Mouse (Mus musculus) lung, embryonic 15.5 days (tissue): ENCODE measurements around the gene Cyp4a32. TPM values are rescaled to one million over a fixed set of nuclear protein-coding genes. Genes with fewer than 3 reads are reported as not detected.
A peak's percentile ranks its signal among the peaks of the same experiment; 100 is the strongest.
"Not testable (repeated sequence)": the region's sequence is repeated elsewhere in the genome, so short reads cannot be mapped to it uniquely, and the experiment has no call there.

Experiments
- ATAC-seq: fragments of 200-750 bp; cut with Nextera tagmentation; 2 replicates; pipeline ENCODE4 v1.8.0; 2017; ENCODE audit warnings: moderate number of reproducible peaks, borderline replicate concordance; ENCODE audit not compliant: low FRiP score, low TSS enrichment; ENCODE audit errors: extremely low read depth
- H3K27ac ChIP-seq: fragments of 300-500 bp; sonication (generic); 2 replicates; pipeline ENCODE4 v1.5.1; 2015; ENCODE audit warnings: moderate library complexity, mild to moderate bottlenecking, inconsistent platforms
- H3K27me3 ChIP-seq: fragments of 300-500 bp; sonication (generic); 2 replicates; pipeline ENCODE4 v1.6.1; 2015; ENCODE audit warnings: inconsistent platforms
- H3K36me3 ChIP-seq: fragments of 300-500 bp; sonication (generic); 2 replicates; pipeline ENCODE4 v1.6.1; 2015; ENCODE audit warnings: inconsistent platforms
- H3K4me1 ChIP-seq: fragments of 300-500 bp; sonication (generic); 2 replicates; pipeline ENCODE4 v1.6.1; 2015; ENCODE audit warnings: inconsistent platforms
- H3K4me2 ChIP-seq: fragments of 300-500 bp; sonication (generic); 2 replicates; pipeline ENCODE4 v1.6.1; 2015; ENCODE audit warnings: inconsistent platforms, mild to moderate bottlenecking, moderate library complexity
- H3K4me3 ChIP-seq: fragments of 300-500 bp; sonication (generic); 2 replicates; pipeline ENCODE4 v1.5.1; 2015; ENCODE audit warnings: mild to moderate bottlenecking, inconsistent platforms
- H3K9ac ChIP-seq: fragments of 300-500 bp; sonication (generic); 2 replicates; pipeline ENCODE4 v1.6.1; 2015; ENCODE audit warnings: inconsistent platforms
- H3K9me3 ChIP-seq: fragments of 300-500 bp; sonication (generic); 2 replicates; pipeline ENCODE4 v1.6.1; 2016; ENCODE audit warnings: inconsistent platforms
- WGBS: fragments of 180-500 bp; shearing (Covaris S2); methylation state at CpG from one replicate; pipeline ENCODE4 v1.1.7; 2015; 5-methylcytosine and 5-hydroxymethylcytosine counted together
- polyA plus RNA-seq: library from polyadenylated mRNA; unstranded; fragments of >200 nt; fragmentation: Nextera tagmentation; extraction: Ambion mirVana; gene quantifications from 2 replicates; pipeline ENCODE4 v1.2.1, GENCODE M21; 2015

Cyp4a32 gene
- polyA plus RNA-seq, 1 experiment from 2014 or later, result not detected

DNA sequence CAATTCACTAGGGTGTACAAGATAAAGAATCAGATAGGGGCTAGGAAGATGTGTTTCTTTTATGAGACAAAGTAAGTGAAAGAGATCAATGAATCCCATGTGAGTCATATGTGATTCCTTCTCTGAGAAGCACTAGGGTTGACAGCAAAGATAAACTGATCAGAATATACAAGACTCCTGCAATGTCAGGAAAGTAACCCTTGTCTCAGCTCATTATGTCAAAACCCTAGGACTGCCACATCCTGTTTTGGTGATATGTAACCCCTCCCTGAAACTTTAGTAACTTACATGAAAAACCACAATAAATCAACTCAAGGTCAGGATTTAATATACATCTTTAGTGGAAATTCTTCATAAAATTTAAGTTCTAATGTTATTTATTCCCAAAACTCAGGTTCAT, 13.2 kb downstream of the Cyp4a32 start:
- H3K4me1 ChIP-seq, result no peaks in the 10 kb centered on the region
- no peak for ATAC-seq
- H3K9me3 ChIP-seq, result no peaks in the 10 kb centered on the region
- H3K9ac ChIP-seq, result no peak overlapping the region
- H3K4me3 ChIP-seq, result no peak overlapping the region
- H3K4me2 ChIP-seq, result no peak overlapping the region
- H3K36me3 ChIP-seq, result no peaks in the 10 kb centered on the region
- no peak overlapping the region for H3K27ac ChIP-seq
- H3K27me3 ChIP-seq, result no peaks in the 10 kb centered on the region

- H3K4me1 ChIP-seq, H3K27me3 ChIP-seq, H3K4me2 ChIP-seq, H3K9ac ChIP-seq, ATAC-seq, H3K36me3 ChIP-seq, H3K4me3 ChIP-seq, H3K27ac ChIP-seq, H3K9me3 ChIP-seq: not testable (repeated sequence)
- WGBS, result 94% methylated on average over 3 of the region's 3 CpGs
These were observed 24.8 kb downstream of the Cyp4a32 start for GRCm38 (mm10) chr4:115625560-115625959.

DNA sequence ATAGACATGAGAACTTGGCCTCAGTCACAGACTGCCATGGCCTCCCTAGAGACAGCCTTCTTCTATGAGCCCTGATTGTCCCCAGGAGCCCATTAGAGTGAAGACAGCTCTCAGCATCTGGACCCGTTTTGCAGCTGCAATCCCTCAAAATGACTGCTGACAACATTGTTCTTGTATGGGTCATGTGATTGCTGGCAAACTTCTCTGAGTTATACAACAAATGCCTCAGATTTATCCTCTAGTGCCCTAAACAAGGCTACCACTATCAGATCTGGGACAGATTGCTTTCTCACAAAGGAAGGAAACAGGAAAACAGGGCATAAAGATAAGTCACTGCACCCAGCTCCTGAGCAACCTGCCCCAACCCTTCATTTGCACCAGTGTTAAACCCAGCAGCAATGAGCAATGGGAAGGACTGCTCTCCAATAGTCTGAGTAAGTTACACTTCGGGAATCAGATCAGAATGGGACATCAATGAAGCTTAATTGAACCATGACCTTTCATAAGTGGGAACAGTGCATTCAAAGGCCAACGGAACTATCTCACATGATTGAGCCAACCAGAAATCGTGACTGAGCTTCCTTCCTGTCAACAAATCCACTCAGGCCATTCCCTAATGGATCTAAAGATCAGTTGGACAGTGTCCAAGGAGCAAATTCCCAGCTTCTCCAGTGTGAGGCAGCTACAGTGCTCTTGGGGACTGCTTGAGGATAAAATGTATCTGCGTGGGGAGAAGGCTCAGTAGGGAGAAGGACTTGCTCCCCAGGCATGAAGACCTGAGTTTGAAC, 42.4 kb downstream of the Cyp4a32 start:
- 34% methylated on average over 5 of the region's 5 CpGs for WGBS
- Histone ChIP-seq H3K4me3 (no peak overlapping the region), H3K4me1 (no peaks in the 10 kb centered on the region), H3K27ac (peak overlapping the region; percentile 50; the same call in 1 of the 2 replicates), H3K9me3 (no peaks in the 10 kb centered on the region), H3K9ac (no peak overlapping the region), H3K27me3 (no peaks in the 10 kb centered on the region), H3K36me3 (no peaks in the 10 kb centered on the region), H3K4me2 (no peak overlapping the region)
- peak; percentile 50 for ATAC-seq

- H3K27ac ChIP-seq, result no peak overlapping the region
- no peak overlapping the region for H3K4me3 ChIP-seq
- no peak overlapping the region for H3K4me2 ChIP-seq
- H3K9me3 ChIP-seq, result no peaks in the 10 kb centered on the region
- ATAC-seq, result no peak
- H3K4me1 ChIP-seq, result no peaks in the 10 kb centered on the region
- no peak overlapping the region for H3K9ac ChIP-seq
- H3K36me3 ChIP-seq, result no peaks in the 10 kb centered on the region
- H3K27me3 ChIP-seq, result no peaks in the 10 kb centered on the region
These were observed 44.6 kb downstream of the Cyp4a32 start for GRCm38 (mm10) chr4:115645371-115645770.

DNA sequence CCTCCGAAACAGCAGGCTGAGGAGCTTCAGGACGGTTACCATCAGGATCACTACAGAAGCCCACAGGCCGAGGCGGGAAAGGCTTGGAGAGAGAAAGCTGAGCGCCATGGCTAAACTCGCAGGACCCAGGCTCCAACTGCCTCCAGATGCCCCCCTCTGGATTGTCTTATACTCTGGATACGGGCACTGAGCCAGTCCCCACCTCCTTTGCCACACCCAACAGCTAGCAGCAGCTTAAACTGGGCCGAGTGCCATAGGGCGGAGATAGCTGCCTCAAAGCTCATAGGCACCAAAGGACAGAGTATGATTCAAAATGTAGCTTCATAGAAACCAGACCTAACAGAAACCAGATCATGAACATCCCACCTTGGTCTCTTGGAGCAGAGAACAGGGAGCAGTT, 46.8 kb downstream of the Cyp4a32 start, which contains the start of gene Cyp4b1:
Cyp4b1 (minus strand) TSS at position 144 of the 400 bp plus-strand sequence.
- Histone ChIP-seq H3K36me3 (no peaks in the 10 kb centered on the region), H3K27me3 (no peaks in the 10 kb centered on the region), H3K9me3 (no peaks in the 10 kb centered on the region), H3K4me2 (no peak within 1 kb of the TSS), H3K4me1 (no peaks in the 10 kb centered on the region), H3K27ac (no peak within 1 kb of the TSS), H3K4me3 (no peak within 1 kb of the TSS), H3K9ac (no peak within 1 kb of the TSS)
- ATAC-seq, result peak; percentile 61; the same call in 1 of the 2 replicates
- WGBS, result 70% methylated on average over 9 of the region's 9 CpGs

DNA sequence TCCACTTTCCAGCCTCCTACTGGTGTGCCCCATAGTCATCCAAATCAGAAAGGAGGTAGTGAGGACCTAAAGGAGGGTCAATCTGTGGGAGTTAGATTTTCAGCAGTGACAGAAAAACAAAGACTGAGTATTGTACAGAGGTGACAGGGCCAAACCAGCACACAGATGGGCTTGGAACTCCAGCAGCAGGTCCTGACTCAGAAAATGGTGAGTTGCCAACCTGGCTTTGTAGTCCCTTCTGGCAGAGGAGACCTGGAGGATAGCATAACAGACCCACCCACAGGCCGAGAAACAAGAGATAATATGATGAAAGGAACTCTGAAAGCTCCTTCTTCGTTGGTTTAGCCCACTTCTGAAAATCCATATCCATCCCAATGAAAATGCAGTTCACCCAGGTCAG, 48.0 kb downstream of the Cyp4a32 start:
- WGBS, result 70% methylated on average over 2 of the region's 2 CpGs
- Histone ChIP-seq H3K4me3 (no peak overlapping the region), H3K9me3 (no peaks in the 10 kb centered on the region), H3K27ac (no peak overlapping the region), H3K4me2 (no peak overlapping the region), H3K36me3 (no peaks in the 10 kb centered on the region), H3K27me3 (no peaks in the 10 kb centered on the region), H3K9ac (no peak overlapping the region), H3K4me1 (no peaks in the 10 kb centered on the region)
- ATAC-seq, result no peak

GRCm38 (mm10) chr4:115649344-115649743, 48.6 kb downstream of the Cyp4a32 start:
- no peak for ATAC-seq
- H3K9ac ChIP-seq, result no peak overlapping the region
- H3K4me2 ChIP-seq, result no peak overlapping the region
- H3K9me3 ChIP-seq, result no peaks in the 10 kb centered on the region
- H3K27me3 ChIP-seq, result no peaks in the 10 kb centered on the region
- H3K4me1 ChIP-seq, result no peaks in the 10 kb centered on the region
- no peak overlapping the region for H3K27ac ChIP-seq
- no peak overlapping the region for H3K4me3 ChIP-seq
- no peaks in the 10 kb centered on the region for H3K36me3 ChIP-seq

- Histone ChIP-seq H3K9me3 (no peaks in the 10 kb centered on the region), H3K4me2 (no peak overlapping the region), H3K4me3 (no peak overlapping the region), H3K27me3 (no peaks in the 10 kb centered on the region), H3K4me1 (no peaks in the 10 kb centered on the region), H3K9ac (no peak overlapping the region), H3K27ac (no peak overlapping the region), H3K36me3 (no peaks in the 10 kb centered on the region)
- WGBS, result 76% methylated on average over 5 of the region's 5 CpGs
- no peak for ATAC-seq
These were observed 50.1 kb downstream of the Cyp4a32 start for GRCm38 (mm10) chr4:115650866-115651265.

DNA sequence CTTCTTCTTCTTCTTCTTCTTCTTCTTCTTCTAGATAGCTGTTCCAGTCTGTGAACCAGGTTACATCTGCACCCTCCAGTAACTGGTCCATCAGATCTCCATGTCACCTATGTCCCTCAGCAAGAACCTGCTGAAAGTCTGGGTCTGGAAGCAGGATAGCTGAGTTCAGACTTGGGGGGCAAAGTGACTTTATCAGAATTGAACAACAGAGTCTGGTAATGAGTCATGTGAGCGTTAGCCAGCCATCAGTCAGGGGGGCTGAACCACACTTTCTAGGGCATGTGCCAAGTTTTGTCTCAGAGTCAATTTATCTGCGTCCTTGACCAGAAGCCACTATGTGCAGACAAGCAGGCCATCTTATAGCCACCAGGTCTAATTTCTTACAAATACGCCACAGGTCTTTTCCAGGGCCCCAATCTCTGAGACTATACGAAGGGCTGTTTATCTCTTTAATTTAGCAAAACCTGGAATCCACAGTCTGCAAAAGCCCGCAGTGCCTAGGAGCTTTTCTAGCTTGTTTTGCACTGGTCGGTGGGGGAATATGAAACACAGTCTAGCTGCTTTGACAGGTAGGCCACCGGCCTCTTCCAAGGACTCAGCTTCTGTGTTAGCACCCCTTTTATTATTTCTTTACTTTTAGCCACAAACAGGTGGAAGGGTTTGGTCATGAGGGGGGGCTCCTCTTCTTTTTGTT, 55.2 kb downstream of the Cyp4a32 start:
- not testable (repeated sequence) for H3K9ac ChIP-seq, H3K27ac ChIP-seq, H3K4me3 ChIP-seq, H3K9me3 ChIP-seq, H3K4me2 ChIP-seq, ATAC-seq, H3K4me1 ChIP-seq, H3K27me3 ChIP-seq, H3K36me3 ChIP-seq
- 71% methylated on average over 7 of the region's 7 CpGs for WGBS

DNA sequence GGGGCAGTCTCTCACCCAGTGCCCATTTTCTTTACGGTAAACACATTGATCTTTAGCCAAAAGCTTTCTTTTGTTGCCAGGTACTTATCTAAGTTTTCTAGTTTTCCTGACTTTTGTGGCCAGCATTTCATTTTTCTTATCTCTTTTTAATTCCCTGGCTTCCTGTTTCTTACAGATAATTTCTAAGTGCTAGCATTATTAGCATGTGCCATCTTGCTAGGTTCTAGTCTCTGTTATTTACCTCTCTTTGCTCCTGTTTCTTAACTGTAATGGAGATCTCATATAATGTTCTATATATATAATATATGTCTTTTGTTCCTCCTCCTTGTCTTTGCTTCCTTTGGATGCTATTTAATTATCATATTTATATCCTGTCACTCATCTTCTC, 55.8 kb downstream of the Cyp4a32 start:
- H3K4me3 ChIP-seq, H3K9ac ChIP-seq, ATAC-seq, H3K27ac ChIP-seq, H3K4me1 ChIP-seq, H3K9me3 ChIP-seq, H3K36me3 ChIP-seq, H3K27me3 ChIP-seq, H3K4me2 ChIP-seq: not testable (repeated sequence)
- WGBS, result 70% methylated on average over 1 of the region's 1 CpGs

GRCm38 (mm10) chr4:115657104-115657866, 56.5 kb downstream of the Cyp4a32 start:
- Histone ChIP-seq H3K9me3 (no peaks in the 10 kb centered on the region), H3K4me2 (peak overlapping the region; percentile 86), H3K27me3 (no peaks in the 10 kb centered on the region), H3K4me1 (peaks cover 8% of the 10 kb centered on the region), H3K36me3 (no peaks in the 10 kb centered on the region), H3K9ac (peak overlapping the region; percentile 36), H3K27ac (peak overlapping the region; percentile 74), H3K4me3 (peak overlapping the region; percentile 42)
- peak; percentile 82 for ATAC-seq
- under 1% methylated on average over 33 of the region's 34 CpGs for WGBS

GRCm38 (mm10) chr4:115657867-115658249, 57.1 kb downstream of the Cyp4a32 start:
- no peaks in the 10 kb centered on the region for H3K27me3 ChIP-seq
- no peaks in the 10 kb centered on the region for H3K9me3 ChIP-seq
- no peak overlapping the region for H3K9ac ChIP-seq
- no peak for ATAC-seq
- peaks cover 8% of the 10 kb centered on the region for H3K4me1 ChIP-seq
- H3K27ac ChIP-seq, result no peak overlapping the region
- H3K4me2 ChIP-seq, result peak overlapping the region; percentile 86; the same call in 1 of the 2 replicates
- no peak overlapping the region for H3K4me3 ChIP-seq
- no peaks in the 10 kb centered on the region for H3K36me3 ChIP-seq
